Mouse (Mus musculus) cerebellum, adult 2 months (tissue): ENCODE data around the gene Hcrtr1.

Experiments used
- CTCF ChIP-seq: fragments of 200-500 bp; IDR thresholded peaks from 2 replicates; pipeline ENCODE4 v1.5.1; 2011; ENCODE audit warnings: low read depth, mild to moderate bottlenecking, control low read depth, low read length, moderate library complexity, borderline replicate concordance; ENCODE audit not compliant: insufficient read depth
- POLR2A ChIP-seq: fragments of 200-500 bp; IDR thresholded peaks from 2 replicates; pipeline ENCODE4 v1.6.1; 2011; ENCODE audit warnings: low read length, control low read depth, borderline replicate concordance; ENCODE audit not compliant: insufficient read depth

DNA sequence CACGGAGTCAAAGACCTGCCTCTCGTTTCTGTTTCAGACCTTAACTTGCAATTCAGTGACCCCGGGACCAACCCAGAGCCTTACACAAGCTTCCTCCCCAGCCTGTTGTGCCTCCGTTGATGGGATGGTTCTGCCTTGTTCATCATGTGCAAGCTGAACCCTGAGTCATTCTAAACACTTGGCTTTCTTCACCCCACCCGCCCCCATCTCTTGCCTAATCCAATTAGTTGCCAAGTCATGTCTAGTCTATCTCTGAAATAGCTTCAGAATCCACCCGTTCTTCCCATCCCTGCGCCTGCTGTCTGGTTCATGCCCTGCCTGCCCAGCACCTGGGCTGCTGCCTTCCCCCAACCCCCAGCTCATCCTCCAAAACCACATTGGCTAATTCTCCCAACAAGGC is 26.9 kb downstream of the Hcrtr1 start:
- TF ChIP-seq POLR2A: no peak
- no peak for TF ChIP-seq CTCF
